Mouse (Mus musculus): ENCODE data around the gene Akap6.

- TF ChIP-seq CTCF (conservative IDR thresholded peaks at IDR 0.05 in 1 of 2, IDR thresholded peaks at IDR 0.05 in 1 of 2; ENCODE audit: low read depth in 2 of 2, low read length in 2 of 2): no peak
- TF ChIP-seq SMC3 (IDR thresholded peaks at IDR 0.05; ENCODE audit: low read depth, low read length): no peak
- TF ChIP-seq EP300 (IDR thresholded peaks at IDR 0.05; ENCODE audit: low read length): no peak
Measured at GRCm38 (mm10) chr12:52874332-52874923, 175.2 kb downstream of the Akap6 start.
